Mouse (Mus musculus) liver, adult (tissue): ENCODE measurements around the gene Cerkl.

Source experiments
- GATA4 ChIP-seq: IDR thresholded peaks from 2 replicates; pipeline ENCODE4 v1.6.1; 2014; ENCODE audit warnings: mild to moderate bottlenecking, low read length; ENCODE audit not compliant: insufficient replicate concordance

Gene Cerkl

GRCm38 (mm10) chr2:79328079-79328478 lies 128.5 kb downstream of the Cerkl start:
- TF ChIP-seq GATA4: no peak

DNA sequence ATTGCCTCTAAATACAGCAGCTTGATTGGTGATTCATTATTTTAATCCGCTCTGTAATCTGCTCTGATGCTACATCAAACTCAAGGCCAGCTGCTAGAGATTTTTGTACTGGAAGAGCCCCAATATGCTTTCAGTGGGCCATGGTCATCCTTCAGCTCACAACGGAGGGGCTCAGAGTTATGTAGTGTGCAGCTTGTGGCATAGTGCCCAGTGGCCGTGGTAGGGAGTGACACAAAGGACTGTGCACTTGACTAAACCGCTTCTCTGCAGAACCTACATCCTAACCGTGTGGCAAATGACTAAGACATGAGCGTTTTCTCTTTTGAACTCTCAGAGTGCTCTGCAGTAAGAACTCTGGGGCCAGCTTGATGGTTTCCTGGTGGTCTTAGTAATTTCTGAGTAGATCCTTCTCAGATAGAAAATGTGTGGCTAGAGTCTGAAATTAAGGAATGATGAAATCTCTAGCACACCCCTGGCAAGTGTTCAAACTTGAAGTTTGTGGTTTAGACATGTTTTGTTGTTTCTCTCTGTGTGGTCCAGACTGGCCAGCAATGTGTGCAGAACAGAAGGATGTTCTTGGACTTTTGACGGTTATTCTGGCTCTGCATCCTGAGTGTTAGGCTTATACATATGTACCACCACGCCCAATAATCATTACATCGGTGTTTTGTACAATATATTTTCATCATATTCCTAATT lies 140.3 kb downstream of the Cerkl start:
- TF ChIP-seq GATA4: no peak

- no peak for TF ChIP-seq GATA4
Observed at GRCm38 (mm10) chr2:79315108-79315507, 141.5 kb downstream of the Cerkl start.

GRCm38 (mm10) chr2:79312499-79312898 lies 144.1 kb downstream of the Cerkl start:
- no peak for TF ChIP-seq GATA4

- TF ChIP-seq GATA4: no peak
Observed at GRCm38 (mm10) chr2:79309454-79310118, 147.0 kb downstream of the Cerkl start.

- no peak for TF ChIP-seq GATA4
Observed at GRCm38 (mm10) chr2:79307549-79307948, 149.0 kb downstream of the Cerkl start.

- no peak for TF ChIP-seq GATA4
Observed at GRCm38 (mm10) chr2:79302398-79302797, 154.2 kb downstream of the Cerkl start.

DNA sequence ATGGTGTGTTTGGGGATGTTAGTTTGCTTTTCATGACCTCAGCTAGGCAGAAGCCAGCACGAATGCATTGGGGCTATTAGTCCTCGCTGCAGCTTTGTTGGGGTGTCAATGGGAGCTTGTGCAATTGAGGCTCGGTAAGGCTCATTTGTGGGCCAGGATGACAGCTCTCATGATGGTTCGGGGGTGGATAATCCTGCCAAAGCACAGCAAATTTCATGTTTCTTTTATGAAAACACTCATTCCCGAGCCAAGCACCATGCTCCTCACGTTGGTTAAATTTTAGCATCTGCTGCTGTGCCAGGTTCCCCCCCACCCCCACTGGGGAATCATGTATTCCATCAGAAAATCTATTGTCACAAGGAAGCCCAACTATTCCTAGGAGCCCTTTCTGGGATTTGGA lies 164.2 kb downstream of the Cerkl start:
- TF ChIP-seq GATA4: no peak

DNA sequence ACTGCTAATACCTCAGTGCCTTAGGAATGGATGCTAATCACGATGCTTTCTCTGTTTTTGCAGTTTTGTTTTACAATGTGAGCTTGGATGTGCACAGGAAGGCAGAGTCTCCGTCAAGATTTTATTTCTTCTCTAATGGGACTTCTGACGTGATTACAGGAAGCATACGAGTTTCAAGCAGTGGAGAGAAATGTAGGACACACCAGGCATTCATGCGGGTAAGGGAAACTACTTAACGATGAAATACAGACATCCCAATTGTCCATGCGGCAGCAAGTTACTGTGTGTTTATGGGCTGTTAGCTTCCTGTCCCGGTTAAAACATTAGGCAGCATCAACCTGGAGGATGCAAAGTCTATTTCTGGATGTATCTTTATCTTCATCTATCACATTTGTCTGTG lies 164.7 kb downstream of the Cerkl start:
- TF ChIP-seq GATA4: no peak

GRCm38 (mm10) chr2:79290149-79290548 lies 166.4 kb downstream of the Cerkl start:
- TF ChIP-seq GATA4: no peak

- no peak for TF ChIP-seq GATA4
Observed at GRCm38 (mm10) chr2:79284206-79284605, 172.4 kb downstream of the Cerkl start.
